Mouse (Mus musculus): ENCODE data around the gene Zdhhc6.
A peak's percentile ranks its signal among the peaks of the same experiment; 100 is the strongest.

The Zdhhc6 gene

GRCm38 (mm10) chr19:55315452-55316108, at the start of gene Zdhhc6:
Gene Zdhhc6, minus strand, starts transcription at chr19:55316032.
- peak; percentile 88 for DNase-seq (ENCODE audit: extremely low read depth, insufficient read length, low spot score)

- no peak for DNase-seq (ENCODE audit: extremely low read depth, insufficient read length, low spot score)
Observed at GRCm38 (mm10) chr19:55362606-55363005, 46.8 kb upstream of the Zdhhc6 start.

- no peak for DNase-seq (ENCODE audit: extremely low read depth, insufficient read length, low spot score)
Observed at GRCm38 (mm10) chr19:55350673-55351378, 35.0 kb upstream of the Zdhhc6 start.

- DNase-seq (ENCODE audit: extremely low read depth, insufficient read length, low spot score) = no peak
Observed at GRCm38 (mm10) chr19:55348187-55348586, 32.4 kb upstream of the Zdhhc6 start.

- DNase-seq (ENCODE audit: extremely low read depth, insufficient read length, low spot score) = no peak
Observed at GRCm38 (mm10) chr19:55343274-55343673, 27.4 kb upstream of the Zdhhc6 start.

- DNase-seq (ENCODE audit: extremely low read depth, insufficient read length, low spot score) = no peak
Observed at GRCm38 (mm10) chr19:55342423-55342822, 26.6 kb upstream of the Zdhhc6 start.

GRCm38 (mm10) chr19:55341377-55341776, 25.5 kb upstream of the Zdhhc6 start:
- DNase-seq (ENCODE audit: extremely low read depth, insufficient read length, low spot score) = no peak

GRCm38 (mm10) chr19:55340521-55340920, 24.7 kb upstream of the Zdhhc6 start:
- no peak for DNase-seq (ENCODE audit: extremely low read depth, insufficient read length, low spot score)

- no peak for DNase-seq (ENCODE audit: extremely low read depth, insufficient read length, low spot score)
Observed at GRCm38 (mm10) chr19:55337664-55338063, 21.8 kb upstream of the Zdhhc6 start.

GRCm38 (mm10) chr19:55337066-55337465, 21.2 kb upstream of the Zdhhc6 start:
- no peak for DNase-seq (ENCODE audit: extremely low read depth, insufficient read length, low spot score)

GRCm38 (mm10) chr19:55336441-55336840, 20.6 kb upstream of the Zdhhc6 start:
- no peak for DNase-seq (ENCODE audit: extremely low read depth, insufficient read length, low spot score)

- peak; percentile 19 for DNase-seq (ENCODE audit: extremely low read depth, insufficient read length, low spot score)
Observed at GRCm38 (mm10) chr19:55335881-55336280, 20.0 kb upstream of the Zdhhc6 start.

- peak; percentile 34 for DNase-seq (ENCODE audit: extremely low read depth, insufficient read length, low spot score)
Observed at GRCm38 (mm10) chr19:55332641-55333268, 16.9 kb upstream of the Zdhhc6 start.

GRCm38 (mm10) chr19:55331776-55332175, 15.9 kb upstream of the Zdhhc6 start:
- DNase-seq (ENCODE audit: extremely low read depth, insufficient read length, low spot score) = no peak

- no peak for DNase-seq (ENCODE audit: extremely low read depth, insufficient read length, low spot score)
Observed at GRCm38 (mm10) chr19:55327510-55327909, 11.7 kb upstream of the Zdhhc6 start.

- no peak for DNase-seq (ENCODE audit: extremely low read depth, insufficient read length, low spot score)
Observed at GRCm38 (mm10) chr19:55322604-55323003, 6.8 kb upstream of the Zdhhc6 start.

GRCm38 (mm10) chr19:55319521-55319920, 3.7 kb upstream of the Zdhhc6 start:
- DNase-seq (ENCODE audit: extremely low read depth, insufficient read length, low spot score) = no peak

GRCm38 (mm10) chr19:55319036-55319435, 3.2 kb upstream of the Zdhhc6 start:
- DNase-seq (ENCODE audit: extremely low read depth, insufficient read length, low spot score) = no peak

- DNase-seq (ENCODE audit: extremely low read depth, insufficient read length, low spot score) = no peak
Observed at GRCm38 (mm10) chr19:55316901-55317300, 1.1 kb upstream of the Zdhhc6 start.

- DNase-seq (ENCODE audit: extremely low read depth, insufficient read length, low spot score) = peak; percentile 93
Observed at GRCm38 (mm10) chr19:55316109-55316714, 380 bp upstream of the Zdhhc6 start, which contains the start of gene Vti1a. Gene Vti1a, plus strand, starts transcription at chr19:55316295.

- no peak for DNase-seq (ENCODE audit: extremely low read depth, insufficient read length, low spot score)
Observed at GRCm38 (mm10) chr19:55313649-55314048, 2.2 kb downstream of the Zdhhc6 start.

Data from 3134 (cell line).